Mouse (Mus musculus) embryonic facial prominence, embryonic 14.5 days (tissue): Measurements from ENCODE around the gene Ttc39b. TPM values are rescaled to one million over a fixed set of nuclear protein-coding genes. Genes with fewer than 3 reads are reported as not detected.

ENCODE experiments used
- ATAC-seq: fragments of 200-750 bp; cut with Nextera tagmentation; 2 replicates; pipeline ENCODE4 v1.8.0; 2017; ENCODE audit warnings: low read depth, moderate number of reproducible peaks, moderate TSS enrichment
- DNase-seq: peaks from one replicate; pipeline ENCODE4 v3.0.0-alpha.2; 2015; ENCODE audit warnings: low spot score
- H3K27ac ChIP-seq: fragments of 300-500 bp; sonication (generic); replicated peaks from 2 replicates; pipeline ENCODE4 v1.5.1; 2014; ENCODE audit warnings: low read depth, mild to moderate bottlenecking, low read length, moderate library complexity
- H3K27me3 ChIP-seq: fragments of 300-500 bp; sonication (generic); replicated peaks from 2 replicates; pipeline ENCODE4 v1.6.1; 2014; ENCODE audit warnings: low read length; ENCODE audit not compliant: control insufficient read depth, insufficient read depth
- H3K36me3 ChIP-seq: fragments of 300-500 bp; sonication (generic); 2 replicates; pipeline ENCODE4 v1.6.1; 2014; ENCODE audit warnings: low read length, mixed read lengths; ENCODE audit not compliant: control insufficient read depth, insufficient read depth
- H3K4me1 ChIP-seq: fragments of 300-500 bp; sonication (generic); 2 replicates; pipeline ENCODE4 v1.6.1; 2014; ENCODE audit warnings: antibody characterized with exemption, low read length; ENCODE audit not compliant: control insufficient read depth, insufficient read depth
- H3K4me2 ChIP-seq: fragments of 300-500 bp; sonication (generic); 2 replicates; pipeline ENCODE4 v1.6.1; 2014; ENCODE audit warnings: low read depth, mild to moderate bottlenecking, low read length, moderate library complexity, mixed read lengths
- H3K4me3 ChIP-seq: fragments of 300-500 bp; sonication (generic); 2 replicates; pipeline ENCODE4 v1.5.1; 2014; ENCODE audit warnings: low read depth, mild to moderate bottlenecking, low read length
- H3K9ac ChIP-seq: fragments of 300-500 bp; sonication (generic); 2 replicates; pipeline ENCODE4 v1.6.1; 2014; ENCODE audit warnings: low read depth, mild to moderate bottlenecking, low read length, moderate library complexity, mixed read lengths
- H3K9me3 ChIP-seq: fragments of 300-500 bp; sonication (generic); 2 replicates; pipeline ENCODE4 v1.6.1; 2016; ENCODE audit warnings: low read length; ENCODE audit not compliant: control insufficient read depth
- whole genome bisulfite sequencing: fragments of 180-500 bp; shearing (Covaris S2); extraction: QIAGEN DNeasy Blood & Tissue Kit; methylation state at CpG from one replicate; pipeline ENCODE4 v1.1.7; 2014; 5-methylcytosine and 5-hydroxymethylcytosine counted together
- polyA plus RNA-seq: library from polyadenylated mRNA; unstranded; fragments of >200 nt; fragmentation: Nextera tagmentation; extraction: Ambion mirVana; gene quantifications from 2 replicates; pipeline ENCODE4 v1.2.1, GENCODE M21; 2014

Gene Ttc39b
- polyA plus RNA-seq, 1 experiment from 2014 or later, result 5.5 TPM

DNA sequence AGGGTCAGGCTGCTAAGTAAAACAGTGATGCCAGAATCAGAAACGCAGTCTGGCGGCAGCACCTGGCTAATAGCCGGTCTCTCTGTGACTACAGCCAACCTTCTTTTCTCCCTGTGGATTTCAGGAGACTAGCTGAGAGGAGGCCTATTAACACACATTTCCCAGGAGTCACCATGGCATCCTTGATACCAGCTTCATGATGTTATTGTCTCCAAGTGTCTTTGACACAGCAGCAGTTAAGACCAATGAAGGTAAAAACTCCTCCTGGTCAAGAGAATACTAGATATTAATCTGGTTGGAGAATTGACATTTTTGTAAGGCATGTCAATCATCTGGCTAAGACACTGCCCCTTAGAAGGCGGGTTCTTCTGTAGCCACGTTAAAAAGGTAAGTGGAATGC lies 1.3 kb upstream of the Ttc39b start:
- 56% methylated on average over 5 of the region's 5 CpGs for WGBS

DNA sequence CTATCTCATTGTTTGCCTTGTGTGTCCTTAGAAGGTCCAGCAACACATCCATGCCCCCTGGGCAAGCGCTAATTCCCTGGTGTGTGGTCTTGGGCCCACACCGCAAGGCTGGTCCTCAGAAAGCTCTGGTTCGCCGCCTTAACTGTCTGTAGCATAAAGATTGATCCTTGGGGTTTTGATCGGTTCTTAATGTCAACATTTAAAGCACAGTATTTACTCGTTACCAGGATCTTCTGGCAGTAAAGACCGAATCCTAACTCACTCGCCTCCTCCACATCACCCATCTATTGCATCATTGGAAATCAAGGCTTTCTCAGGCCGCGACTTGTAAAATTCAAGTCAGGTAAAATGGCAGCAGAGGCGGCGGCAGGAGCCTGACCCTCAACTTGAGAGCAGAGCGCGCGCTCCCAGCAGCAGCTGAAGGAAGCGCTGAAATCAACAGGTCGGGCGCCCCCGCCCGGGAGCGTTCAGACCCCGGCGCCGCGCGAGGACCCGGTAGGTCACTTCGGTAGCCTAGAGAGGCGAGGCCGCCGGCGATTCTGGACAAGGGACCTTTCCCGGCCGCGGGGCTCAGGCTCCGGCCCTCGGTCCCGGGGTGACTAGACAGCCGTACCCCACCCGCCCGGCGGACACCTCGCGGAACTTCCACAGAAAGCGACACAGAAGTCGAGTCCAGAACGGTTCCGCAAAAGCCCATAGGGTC lies 703 bp downstream of the Ttc39b start:
- Histone ChIP-seq H3K27me3 (0 out of 2 replicates have a peak, but pooled peaks cover 3% of the 10 kb centered on the region), H3K36me3 (no peaks in the 10 kb centered on the region), H3K4me1 (no peaks in the 10 kb centered on the region), H3K4me3 (peak overlapping the region; percentile 79), H3K4me2 (peak overlapping the region; percentile 93), H3K9ac (peak overlapping the region; percentile 75), H3K27ac (peak overlapping the region; percentile 61), H3K9me3 (no peaks in the 10 kb centered on the region)
- DNase-seq, result peak; percentile 87
- ATAC-seq, result peak; percentile 76
- 3% methylated on average over 28 of the region's 48 CpGs for WGBS

More for the DNA sequence above, 1.3 kb upstream of the Ttc39b start:
- no peak overlapping the region for H3K4me3 ChIP-seq
- DNase-seq (no peak), ATAC-seq (no peak)
- no peaks in the 10 kb centered on the region for H3K36me3 ChIP-seq
- H3K4me2 ChIP-seq, result no peak overlapping the region
- H3K9me3 ChIP-seq, result no peaks in the 10 kb centered on the region
- H3K27me3 ChIP-seq, result 0 out of 2 replicates have a peak, but pooled peaks cover 3% of the 10 kb centered on the region
- H3K27ac ChIP-seq, result no peak overlapping the region
- H3K4me1 ChIP-seq, result no peaks in the 10 kb centered on the region
- no peak overlapping the region for H3K9ac ChIP-seq

DNA sequence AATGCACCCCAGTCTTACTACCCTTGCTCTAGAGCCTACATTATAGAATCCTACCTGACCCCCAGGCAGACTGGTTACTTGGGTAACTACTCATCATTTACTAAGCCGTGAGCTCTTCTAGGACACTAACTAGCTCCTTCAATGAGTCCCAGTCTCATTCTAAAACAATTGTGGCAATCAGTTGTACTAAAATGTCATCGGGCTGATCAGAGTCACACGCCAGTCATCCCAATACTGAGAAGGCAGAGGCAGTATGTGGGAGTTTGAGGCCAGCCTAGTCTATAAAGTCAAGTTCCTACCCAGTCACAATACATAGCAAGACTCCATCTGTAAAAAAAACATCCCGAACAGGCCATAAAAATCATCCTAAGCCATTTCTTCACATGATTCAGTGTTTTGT lies 4.3 kb downstream of the Ttc39b start:
- no peaks in the 10 kb centered on the region for H3K36me3 ChIP-seq
- no peaks in the 10 kb centered on the region for H3K27me3 ChIP-seq
- ATAC-seq (no peak), DNase-seq (no peak)
- 0 out of 2 replicates have a peak, but pooled peaks cover 3% of the 10 kb centered on the region for H3K4me1 ChIP-seq
- H3K9me3 ChIP-seq, result no peaks in the 10 kb centered on the region
- WGBS, result 90% methylated on average over 4 of the region's 4 CpGs
- H3K27ac ChIP-seq, result no peak overlapping the region
- H3K4me3 ChIP-seq, result no peak overlapping the region
- H3K4me2 ChIP-seq, result no peak overlapping the region
- no peak overlapping the region for H3K9ac ChIP-seq

DNA sequence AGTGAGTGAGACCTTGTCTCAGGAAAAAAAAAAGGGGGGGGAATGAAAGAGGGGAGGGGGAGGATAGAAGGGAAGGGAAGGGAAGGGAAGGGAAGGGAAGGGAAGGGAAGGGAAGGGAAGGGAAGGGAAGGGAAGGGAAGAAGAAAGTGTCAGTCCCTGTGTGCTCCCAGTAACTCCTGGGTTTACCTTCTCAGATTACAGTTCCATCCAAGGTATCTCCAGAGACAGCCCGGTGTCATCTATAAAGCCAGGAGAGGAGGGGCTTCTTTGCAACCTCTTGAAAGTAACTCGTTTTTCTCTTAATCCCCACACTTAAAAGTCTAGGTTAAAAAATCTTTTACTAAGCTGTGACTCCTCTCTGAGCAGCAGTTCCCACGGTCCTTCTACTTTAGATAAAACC lies 5.3 kb downstream of the Ttc39b start:
- Histone ChIP-seq H3K9me3 (no peaks in the 10 kb centered on the region), H3K4me2 (no peak overlapping the region), H3K4me3 (no peak overlapping the region), H3K27me3 (no peaks in the 10 kb centered on the region), H3K27ac (no peak overlapping the region), H3K4me1 (0 out of 2 replicates have a peak, but pooled peaks cover 3% of the 10 kb centered on the region), H3K36me3 (no peaks in the 10 kb centered on the region), H3K9ac (no peak overlapping the region)
- 28% methylated on average over 3 of the region's 3 CpGs for WGBS
- ATAC-seq, result no peak
- DNase-seq, result no peak

DNA sequence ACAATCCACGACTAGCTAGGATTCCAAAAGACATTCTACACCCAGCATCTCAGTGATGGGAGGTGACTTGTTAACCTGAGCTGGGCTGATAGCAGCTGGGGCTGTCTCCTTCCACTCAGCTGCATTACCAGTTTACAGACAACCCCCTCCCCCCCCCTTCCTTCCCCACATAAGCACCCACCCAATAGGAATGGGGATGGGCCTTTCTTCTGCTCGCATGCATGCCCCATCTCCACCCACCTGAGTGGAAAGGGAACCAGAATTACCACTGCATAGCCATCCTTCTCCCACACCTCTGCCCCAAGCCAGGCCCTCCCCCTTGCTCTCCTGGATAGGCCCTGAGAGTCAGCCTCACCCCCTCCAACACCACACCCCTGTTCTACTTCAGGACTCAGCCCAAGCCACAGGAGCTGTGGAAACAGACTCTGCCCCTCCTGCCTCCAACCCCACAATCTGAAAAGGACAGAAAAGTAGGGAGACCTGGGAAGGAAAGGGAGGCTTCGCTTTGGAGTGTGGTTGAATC lies 6.2 kb downstream of the Ttc39b start:
- H3K4me2 ChIP-seq, result no peak overlapping the region
- no peaks in the 10 kb centered on the region for H3K9me3 ChIP-seq
- no peak overlapping the region for H3K4me3 ChIP-seq
- H3K36me3 ChIP-seq, result no peaks in the 10 kb centered on the region
- DNase-seq (peak; percentile 35), ATAC-seq (0 out of 2 replicates have a peak, but pooled peaks have one; percentile 56)
- 0 out of 2 replicates have a peak, but pooled peaks cover 3% of the 10 kb centered on the region for H3K4me1 ChIP-seq
- H3K27me3 ChIP-seq, result no peaks in the 10 kb centered on the region
- H3K27ac ChIP-seq, result no peak overlapping the region
- WGBS, result 81% methylated on average over 2 of the region's 3 CpGs
- H3K9ac ChIP-seq, result no peak overlapping the region

DNA sequence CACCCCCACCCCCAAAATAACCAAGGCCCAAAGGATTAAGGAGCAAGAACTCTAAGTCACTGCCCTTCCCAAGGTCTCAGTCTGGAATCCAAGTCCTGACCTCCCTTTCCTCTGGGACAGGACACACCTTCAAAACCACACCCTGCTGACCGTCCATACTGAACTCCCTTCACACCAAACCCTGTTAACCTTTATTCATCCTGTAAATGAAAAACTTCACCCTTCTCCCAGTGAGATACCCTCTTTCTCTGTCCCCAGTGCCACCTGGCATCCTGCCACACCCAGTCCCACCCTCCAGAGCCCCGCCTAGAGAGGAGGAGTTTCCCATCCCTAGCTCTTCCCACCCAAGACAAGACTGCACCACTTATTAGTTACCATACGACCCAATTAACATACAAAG lies 7.3 kb downstream of the Ttc39b start:
- Histone ChIP-seq H3K4me3 (no peak overlapping the region), H3K27me3 (no peaks in the 10 kb centered on the region), H3K36me3 (no peaks in the 10 kb centered on the region), H3K4me1 (0 out of 2 replicates have a peak, but pooled peaks cover 3% of the 10 kb centered on the region), H3K4me2 (no peak overlapping the region), H3K9me3 (no peaks in the 10 kb centered on the region), H3K9ac (no peak overlapping the region), H3K27ac (no peak overlapping the region)
- ATAC-seq (no peak), DNase-seq (no peak)
- 76% methylated on average over 3 of the region's 3 CpGs for WGBS

DNA sequence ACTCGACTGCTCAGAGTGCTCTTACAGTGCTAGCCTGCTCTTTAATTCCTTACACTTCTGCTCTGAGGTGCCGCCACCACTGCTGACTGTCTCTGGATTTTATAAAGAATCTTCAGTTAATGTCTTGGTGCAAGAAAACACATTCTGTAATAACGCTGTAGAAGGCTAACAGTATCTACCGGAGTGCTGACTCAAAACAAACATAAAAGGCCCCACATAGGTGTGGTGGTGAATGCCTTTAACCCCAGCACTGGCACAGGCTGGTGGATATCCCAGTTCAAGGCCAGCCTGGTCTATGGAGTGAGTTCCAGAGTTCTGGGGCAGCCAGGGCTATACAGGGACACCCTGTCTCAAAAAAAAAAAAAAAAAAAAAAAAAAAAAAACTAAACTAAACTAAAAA lies 8.1 kb downstream of the Ttc39b start:
- H3K4me3 ChIP-seq, result no peak overlapping the region
- DNase-seq, result no peak
- H3K9me3 ChIP-seq, result no peaks in the 10 kb centered on the region
- no peaks in the 10 kb centered on the region for H3K27me3 ChIP-seq
- 66% methylated on average over 4 of the region's 4 CpGs for WGBS
- no peak for ATAC-seq
- no peaks in the 10 kb centered on the region for H3K36me3 ChIP-seq
- 0 out of 2 replicates have a peak overlapping the region, but pooled peaks have one; percentile 30 for H3K9ac ChIP-seq
- H3K4me2 ChIP-seq, result peak overlapping the region; percentile 22; the same call in 1 of the 2 replicates
- 0 out of 2 replicates have a peak, but pooled peaks cover 3% of the 10 kb centered on the region for H3K4me1 ChIP-seq
- no peak overlapping the region for H3K27ac ChIP-seq

DNA sequence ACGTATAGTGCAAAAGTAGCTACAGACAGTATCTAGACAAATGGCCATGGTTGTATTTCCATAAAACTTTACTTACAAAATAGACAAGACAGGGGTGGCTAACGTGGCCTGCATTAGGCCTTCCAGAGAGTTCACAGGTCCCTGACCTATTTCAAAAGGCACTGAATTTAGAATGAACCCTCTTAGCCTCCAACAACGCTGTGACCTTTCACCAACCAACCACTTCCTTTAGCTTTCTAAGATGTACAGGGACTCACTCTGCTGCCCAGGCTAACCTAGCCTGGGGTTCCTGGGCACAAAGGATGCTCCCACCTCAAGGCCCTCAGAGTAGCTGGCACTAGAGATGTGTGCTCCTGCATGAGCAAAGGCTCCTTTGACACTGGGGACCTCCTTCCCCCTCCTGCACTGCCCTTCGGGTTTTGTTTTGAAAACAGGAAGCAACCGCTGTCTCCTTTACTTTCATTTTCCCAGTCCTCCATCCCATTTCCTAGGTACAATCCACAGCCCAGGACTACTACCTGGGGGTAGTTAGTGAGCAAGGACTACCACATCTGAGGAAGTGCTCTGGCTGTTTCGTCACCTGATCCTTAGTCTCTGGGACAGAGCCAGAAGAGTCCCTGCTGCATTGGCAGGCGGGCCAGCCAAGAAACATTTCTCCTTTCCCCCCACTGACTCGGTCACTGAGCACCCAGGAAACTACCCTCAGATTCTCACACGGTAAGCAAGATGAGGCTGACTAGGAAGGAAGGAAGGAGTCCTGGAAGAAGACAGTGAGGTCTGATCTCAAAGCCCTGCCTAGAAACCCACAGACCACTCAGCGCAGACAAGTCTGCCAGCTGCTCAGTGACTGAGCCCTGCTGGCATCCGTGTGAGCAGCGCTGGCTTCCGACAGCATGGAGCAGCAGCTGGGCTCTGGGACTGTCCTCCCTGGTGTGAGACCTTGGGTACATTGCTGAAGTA lies 8.9 kb downstream of the Ttc39b start:
- no peak; the same call in 1 of the 2 replicates for ATAC-seq
- H3K4me2 ChIP-seq, result peak overlapping the region; percentile 22

More for the DNA sequence above, 8.9 kb downstream of the Ttc39b start:
- Histone ChIP-seq H3K9me3 (no peaks in the 10 kb centered on the region), H3K27ac (no peak overlapping the region), H3K9ac (0 out of 2 replicates have a peak overlapping the region, but pooled peaks have one; percentile 30), H3K36me3 (no peaks in the 10 kb centered on the region), H3K27me3 (no peaks in the 10 kb centered on the region), H3K4me1 (0 out of 2 replicates have a peak, but pooled peaks cover 3% of the 10 kb centered on the region), H3K4me3 (no peak overlapping the region)
- 47% methylated on average over 13 of the region's 13 CpGs for WGBS
- DNase-seq, result peak; percentile 50
